Mouse (Mus musculus) WW6 (cell line): Measurements from ENCODE around the gene Vmn2r42.
"Not testable (repeated sequence)": the region's sequence is repeated elsewhere in the genome, so short reads cannot be mapped to it uniquely, and the experiment has no call there.

Source experiments
- DNase-seq: peaks from one replicate; pipeline ENCODE4 v3.0.0-alpha.2; 2013; ENCODE audit warnings: low read depth, low spot score

Gene Vmn2r42

GRCm38 (mm10) chr7:8200220-8200619, at the start of gene Vmn2r42:
Gene Vmn2r42, minus strand, starts transcription at chr7:8200320.
- DNase-seq, result not testable (repeated sequence)

- not testable (repeated sequence) for DNase-seq
Measured at GRCm38 (mm10) chr7:8161554-8161953, 38.6 kb downstream of the Vmn2r42 start, which contains the start of gene Vmn2r41. Gene Vmn2r41, minus strand, starts transcription at chr7:8161654.
